Mouse (Mus musculus) forebrain, embryonic 16.5 days (tissue): ENCODE results near the gene Cpne5. TPM values are rescaled to one million over a fixed set of nuclear protein-coding genes. Genes with fewer than 3 reads are reported as not detected.
A peak's percentile ranks its signal among the peaks of the same experiment; 100 is the strongest.

Experiments used
- ATAC-seq: fragments of 200-750 bp; cut with Nextera tagmentation; 2 replicates; pipeline ENCODE4 v1.8.0; 2017; ENCODE audit warnings: mild to moderate bottlenecking, moderate library complexity
- H3K27ac ChIP-seq: fragments of 300-500 bp; sonication (generic); 2 replicates; pipeline ENCODE4 v1.5.1; 2014; ENCODE audit warnings: low read length, control low read depth
- H3K27me3 ChIP-seq: fragments of 300-500 bp; sonication (generic); replicated peaks from 2 replicates; pipeline ENCODE4 v1.6.1; 2014; ENCODE audit warnings: low read length; ENCODE audit not compliant: control insufficient read depth, insufficient read depth
- H3K36me3 ChIP-seq: fragments of 300-500 bp; sonication (generic); 2 replicates; pipeline ENCODE4 v1.6.1; 2014; ENCODE audit not compliant: control insufficient read depth, insufficient read depth
- H3K4me1 ChIP-seq: fragments of 300-500 bp; sonication (generic); replicated peaks from 2 replicates; pipeline ENCODE4 v1.6.1; 2014; ENCODE audit warnings: low read length; ENCODE audit not compliant: control insufficient read depth, insufficient read depth
- H3K4me2 ChIP-seq: fragments of 300-500 bp; sonication (generic); 2 replicates; pipeline ENCODE4 v1.6.1; 2014; ENCODE audit warnings: mild to moderate bottlenecking, low read length, control low read depth
- H3K4me3 ChIP-seq: fragments of 300-500 bp; sonication (generic); replicated peaks from 2 replicates; pipeline ENCODE4 v1.5.1; 2014; ENCODE audit warnings: mild to moderate bottlenecking, low read length, control low read depth
- H3K9ac ChIP-seq: fragments of 300-500 bp; sonication (generic); replicated peaks from 2 replicates; pipeline ENCODE4 v1.6.1; 2014; ENCODE audit warnings: low read depth, low read length, control low read depth
- H3K9me3 ChIP-seq: fragments of 300-500 bp; sonication (generic); 2 replicates; pipeline ENCODE4 v1.6.1; 2016; ENCODE audit warnings: low read length; ENCODE audit not compliant: control insufficient read depth
- WGBS: fragments of 180-500 bp; shearing (Covaris S2); extraction: QIAGEN DNeasy Blood & Tissue Kit; methylation state at CpG from one replicate; pipeline ENCODE4 v1.1.7; 2014; 5-methylcytosine and 5-hydroxymethylcytosine counted together
- polyA plus RNA-seq: library from polyadenylated mRNA; unstranded; fragments of >200 nt; fragmentation: Nextera tagmentation; extraction: Ambion mirVana; gene quantifications from 2 replicates; pipeline ENCODE4 v1.2.1, GENCODE M21; 2015

Gene Cpne5
- polyA plus RNA-seq, 1 experiment from 2014 or later = 35.5 TPM

- Histone ChIP-seq H3K4me3 (no peak overlapping the region), H3K4me2 (no peak overlapping the region), H3K36me3 (no peaks in the 10 kb centered on the region), H3K27ac (no peak overlapping the region), H3K9ac (no peak overlapping the region), H3K27me3 (no peaks in the 10 kb centered on the region), H3K4me1 (peaks cover 6% of the 10 kb centered on the region), H3K9me3 (no peaks in the 10 kb centered on the region)
- no peak for ATAC-seq
- WGBS = 94% methylated on average over 5 of the region's 5 CpGs
Observed at GRCm38 (mm10) chr17:29159320-29159719, 78.6 kb downstream of the Cpne5 start.

DNA sequence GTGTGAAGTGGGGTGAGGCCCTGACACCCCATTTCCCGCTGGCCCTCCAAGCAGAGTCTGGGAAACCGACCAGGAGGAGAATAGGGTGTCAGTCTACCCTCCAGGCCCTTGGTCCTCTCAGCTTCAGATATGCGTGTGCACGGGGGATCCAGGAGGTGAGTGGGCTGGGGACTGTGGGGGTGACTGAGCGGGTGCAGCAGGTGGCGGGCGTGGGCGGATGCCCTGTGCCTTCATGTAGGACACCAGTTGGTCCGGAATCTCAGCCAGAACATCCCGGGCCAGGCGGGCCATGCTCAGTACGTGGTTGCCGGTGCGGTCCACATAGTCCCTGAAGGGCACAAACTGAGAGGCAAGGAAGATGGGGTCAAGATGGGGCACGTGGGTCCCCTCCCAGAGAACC, 79.1 kb downstream of the Cpne5 start:
- Histone ChIP-seq H3K4me1 (peaks cover 5% of the 10 kb centered on the region), H3K9ac (no peak overlapping the region), H3K9me3 (no peaks in the 10 kb centered on the region), H3K4me2 (no peak overlapping the region), H3K27ac (no peak overlapping the region), H3K36me3 (no peaks in the 10 kb centered on the region), H3K4me3 (no peak overlapping the region), H3K27me3 (no peaks in the 10 kb centered on the region)
- ATAC-seq = no peak
- 93% methylated on average over 15 of the region's 15 CpGs for WGBS

GRCm38 (mm10) chr17:29156866-29157265, 81.1 kb downstream of the Cpne5 start:
- Histone ChIP-seq H3K9ac (no peak overlapping the region), H3K27ac (no peak overlapping the region), H3K27me3 (no peaks in the 10 kb centered on the region), H3K4me2 (no peak overlapping the region), H3K36me3 (no peaks in the 10 kb centered on the region), H3K4me1 (peaks cover 5% of the 10 kb centered on the region), H3K4me3 (no peak overlapping the region), H3K9me3 (no peaks in the 10 kb centered on the region)
- ATAC-seq = no peak
- 91% methylated on average over 8 of the region's 8 CpGs for WGBS

DNA sequence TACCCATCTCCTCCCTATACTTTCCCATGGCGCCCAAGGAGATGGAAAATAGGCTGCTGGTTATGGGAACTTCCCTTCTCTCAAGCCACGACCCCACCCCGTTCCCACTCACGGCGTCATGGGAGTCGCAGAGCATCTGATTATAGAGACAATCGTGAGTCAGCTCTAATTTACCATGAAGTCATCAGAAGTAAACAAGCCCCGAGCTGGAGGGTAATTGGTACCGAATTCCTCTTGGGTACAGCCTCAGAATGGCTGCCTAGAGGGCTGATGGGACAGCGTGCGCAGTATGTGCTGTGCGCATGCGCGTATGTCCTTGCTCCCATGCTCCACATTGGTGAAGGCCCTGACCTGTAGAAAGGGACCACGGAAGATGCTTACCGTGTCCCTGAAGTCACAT, 81.6 kb downstream of the Cpne5 start:
- no peak overlapping the region for H3K27ac ChIP-seq
- H3K4me2 ChIP-seq = no peak overlapping the region
- WGBS = 78% methylated on average over 16 of the region's 16 CpGs
- no peaks in the 10 kb centered on the region for H3K36me3 ChIP-seq
- H3K27me3 ChIP-seq = no peaks in the 10 kb centered on the region
- H3K9me3 ChIP-seq = no peaks in the 10 kb centered on the region
- H3K4me3 ChIP-seq = no peak overlapping the region
- no peak; the same call in 1 of the 2 replicates for ATAC-seq
- H3K9ac ChIP-seq = no peak overlapping the region
- peaks cover 5% of the 10 kb centered on the region for H3K4me1 ChIP-seq

DNA sequence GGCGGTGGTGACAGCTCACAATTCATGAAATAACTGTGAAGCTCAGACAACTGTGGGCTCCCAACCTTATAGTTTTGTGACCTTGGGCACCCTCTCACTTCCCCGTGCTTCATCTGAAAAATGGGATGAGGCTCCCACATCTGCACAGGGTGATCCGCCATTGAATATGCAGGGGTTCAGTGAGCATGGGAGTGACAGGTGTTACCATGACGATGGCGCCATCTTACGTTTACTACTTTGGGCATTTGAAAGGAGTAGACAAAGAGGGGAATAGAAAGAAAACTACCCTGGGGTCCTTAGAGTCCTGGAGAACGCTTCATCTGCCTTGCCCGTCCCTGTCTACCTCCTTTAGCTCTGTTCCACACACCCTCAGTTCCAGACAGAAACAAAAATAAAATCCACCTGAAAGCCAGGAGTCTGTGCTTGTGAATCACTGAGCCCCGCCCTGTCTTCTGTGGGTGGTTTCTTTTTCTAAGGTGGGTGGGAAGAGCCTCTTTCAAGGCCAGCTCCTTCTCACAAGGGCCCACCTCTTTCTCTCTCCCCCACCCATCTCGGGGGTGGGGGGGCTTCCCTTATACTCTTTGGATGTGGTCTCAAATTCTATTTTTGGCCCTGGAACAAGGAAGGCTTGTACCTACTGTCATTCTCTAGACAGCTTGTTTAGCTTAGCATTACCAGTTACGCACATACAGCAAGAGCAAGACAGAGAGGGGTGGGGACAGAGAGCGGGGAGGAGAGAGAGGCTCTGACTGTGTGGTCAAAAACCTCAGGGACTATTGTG, 82.4 kb downstream of the Cpne5 start:
- 0 out of 2 replicates have a peak, but pooled peaks have one; percentile 31 for ATAC-seq
- Histone ChIP-seq H3K27ac (no peak overlapping the region), H3K9ac (no peak overlapping the region), H3K4me1 (peaks cover 5% of the 10 kb centered on the region), H3K4me2 (no peak overlapping the region), H3K9me3 (no peaks in the 10 kb centered on the region), H3K4me3 (no peak overlapping the region), H3K27me3 (no peaks in the 10 kb centered on the region), H3K36me3 (no peaks in the 10 kb centered on the region)
- WGBS = 52% methylated on average over 12 of the region's 12 CpGs

- ATAC-seq = no peak
- WGBS = 74% methylated on average over 13 of the region's 13 CpGs
- Histone ChIP-seq H3K27me3 (no peaks in the 10 kb centered on the region), H3K4me2 (no peak overlapping the region), H3K27ac (no peak overlapping the region), H3K9me3 (no peaks in the 10 kb centered on the region), H3K36me3 (no peaks in the 10 kb centered on the region), H3K4me1 (peaks cover 8% of the 10 kb centered on the region), H3K4me3 (no peak overlapping the region), H3K9ac (no peak overlapping the region)
Observed at GRCm38 (mm10) chr17:29154247-29154646, 83.7 kb downstream of the Cpne5 start.

DNA sequence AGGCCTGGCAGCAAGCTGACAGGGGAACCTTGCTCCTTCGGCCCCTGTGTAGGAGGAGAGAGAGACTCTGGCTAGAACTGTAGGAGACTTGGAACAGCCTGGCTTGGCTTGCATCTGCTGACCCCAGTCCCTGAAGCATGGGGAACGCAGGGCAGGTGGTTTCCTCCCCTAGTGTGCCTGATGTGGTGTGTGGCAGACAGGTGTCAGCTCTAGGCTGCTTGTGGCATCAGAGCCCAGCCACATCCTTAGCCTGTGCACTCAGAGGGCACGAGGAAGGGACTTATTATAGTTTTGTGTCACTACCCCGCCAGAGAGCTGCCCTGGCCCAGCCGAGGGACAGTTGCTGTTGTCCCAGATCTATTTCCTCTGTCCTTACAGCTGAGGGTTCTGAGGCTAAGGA, 85.4 kb downstream of the Cpne5 start:
- H3K4me3 ChIP-seq = no peak overlapping the region
- no peaks in the 10 kb centered on the region for H3K9me3 ChIP-seq
- H3K9ac ChIP-seq = no peak overlapping the region
- H3K4me2 ChIP-seq = no peak overlapping the region
- H3K27me3 ChIP-seq = no peaks in the 10 kb centered on the region
- H3K27ac ChIP-seq = no peak overlapping the region
- WGBS = 65% methylated on average over 5 of the region's 5 CpGs
- peaks cover 8% of the 10 kb centered on the region for H3K4me1 ChIP-seq
- ATAC-seq = no peak
- H3K36me3 ChIP-seq = no peaks in the 10 kb centered on the region

- no peaks in the 10 kb centered on the region for H3K36me3 ChIP-seq
- no peak for ATAC-seq
- H3K27ac ChIP-seq = no peak overlapping the region
- H3K27me3 ChIP-seq = no peaks in the 10 kb centered on the region
- H3K4me1 ChIP-seq = 0 out of 2 replicates have a peak, but pooled peaks cover 3% of the 10 kb centered on the region
- no peak overlapping the region for H3K4me2 ChIP-seq
- H3K9me3 ChIP-seq = peaks cover 2% of the 10 kb centered on the region; the same call in 1 of the 2 replicates
- no peak overlapping the region for H3K9ac ChIP-seq
- H3K4me3 ChIP-seq = no peak overlapping the region
- WGBS = 63% methylated on average over 7 of the region's 7 CpGs
Observed at GRCm38 (mm10) chr17:29149766-29150165, 88.2 kb downstream of the Cpne5 start.

DNA sequence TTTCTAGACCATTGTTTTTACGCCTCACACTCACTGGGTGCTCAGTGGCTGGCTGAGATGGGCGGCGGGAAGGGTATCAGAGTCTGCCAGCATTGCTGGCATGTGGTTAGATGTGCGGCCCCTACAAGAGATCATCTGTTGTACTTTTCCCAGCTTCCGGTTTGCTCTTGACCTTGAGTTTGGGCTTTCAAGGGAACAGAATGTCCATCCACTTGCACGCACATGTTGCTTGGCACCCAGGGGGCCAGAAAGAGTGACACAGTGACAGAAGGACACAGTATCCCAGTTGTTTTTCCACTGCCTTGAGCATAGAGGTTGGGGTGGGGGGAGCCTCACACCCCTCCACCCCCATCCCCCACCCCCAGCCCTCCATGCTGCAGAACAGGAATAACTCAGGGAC, 90.2 kb downstream of the Cpne5 start:
- H3K36me3 ChIP-seq = no peaks in the 10 kb centered on the region
- H3K27me3 ChIP-seq = no peaks in the 10 kb centered on the region
- H3K4me3 ChIP-seq = no peak overlapping the region
- peaks cover 2% of the 10 kb centered on the region; the same call in 1 of the 2 replicates for H3K9me3 ChIP-seq
- no peak overlapping the region for H3K9ac ChIP-seq
- WGBS = 71% methylated on average over 6 of the region's 6 CpGs
- 0 out of 2 replicates have a peak, but pooled peaks cover 3% of the 10 kb centered on the region for H3K4me1 ChIP-seq
- ATAC-seq = no peak
- H3K4me2 ChIP-seq = no peak overlapping the region
- H3K27ac ChIP-seq = no peak overlapping the region
